Mouse (Mus musculus): ENCODE measurements at regions not wholly inside any gene's neighbourhood (a gene's known extent, or its start where the extent isn't known, plus 50 kb on each side); places are given as distances from the start of the nearest gene placed in this dataset.

DNA sequence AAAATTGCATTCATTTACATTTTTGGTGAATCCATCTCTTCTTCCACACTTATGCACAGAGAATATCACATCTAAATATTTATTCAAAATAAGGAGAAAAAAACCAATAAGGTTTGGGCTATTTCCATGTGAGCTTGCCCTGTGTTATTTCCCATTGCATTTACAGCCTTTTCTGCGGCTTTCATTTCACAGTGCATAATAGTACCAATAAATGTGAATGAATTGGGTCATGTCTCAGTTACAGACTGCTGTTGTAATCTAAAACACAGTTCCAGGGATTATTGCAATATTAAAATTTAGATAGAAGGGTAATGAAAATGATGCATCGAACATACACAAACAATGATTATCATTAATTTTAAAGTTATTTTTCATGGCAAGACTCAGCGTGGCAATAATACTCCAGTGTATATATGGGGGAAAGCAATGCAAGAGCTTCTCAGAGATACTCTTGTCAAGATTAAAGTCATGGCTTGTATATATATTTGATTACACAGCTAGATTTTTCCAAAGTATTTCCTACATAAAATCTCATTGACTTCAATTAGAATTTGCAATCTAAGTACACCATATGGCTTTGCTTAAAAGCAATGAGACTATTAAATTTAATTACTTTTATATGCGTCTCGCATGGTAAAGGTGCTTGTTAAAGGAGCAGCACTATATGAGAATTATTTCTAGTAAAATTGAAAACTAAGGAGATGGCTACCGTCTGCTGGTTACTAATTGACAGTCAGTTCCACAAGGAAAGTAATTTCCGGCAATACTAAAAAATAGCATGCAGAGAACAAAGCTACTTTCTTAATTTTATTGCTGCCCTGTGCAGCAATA, 782.1 kb upstream of the Cdh9 start:
- no peak for DNase-seq (ENCODE audit: low spot score)

DNA sequence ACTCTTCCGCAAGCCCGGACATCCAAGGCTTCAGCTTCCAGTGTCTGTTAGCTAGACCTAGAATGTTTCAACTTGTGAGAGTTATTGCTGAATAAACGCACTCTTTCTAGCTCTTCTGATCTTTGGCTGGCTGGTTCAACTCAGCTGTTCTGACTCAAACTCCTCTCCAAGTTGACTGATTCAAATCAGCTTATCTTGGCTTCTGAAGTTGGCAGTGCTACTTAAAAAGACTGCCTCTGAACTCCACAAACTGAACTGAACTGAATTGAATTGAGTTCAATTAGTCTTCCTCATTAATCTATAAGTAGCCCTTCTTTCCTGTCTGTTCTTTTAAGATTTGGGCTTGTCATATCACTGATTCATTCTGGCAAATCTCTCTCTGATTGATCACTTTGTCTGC, 769.1 kb upstream of the Cdh9 start:
- DNase-seq (ENCODE audit: low spot score), result no peak

DNA sequence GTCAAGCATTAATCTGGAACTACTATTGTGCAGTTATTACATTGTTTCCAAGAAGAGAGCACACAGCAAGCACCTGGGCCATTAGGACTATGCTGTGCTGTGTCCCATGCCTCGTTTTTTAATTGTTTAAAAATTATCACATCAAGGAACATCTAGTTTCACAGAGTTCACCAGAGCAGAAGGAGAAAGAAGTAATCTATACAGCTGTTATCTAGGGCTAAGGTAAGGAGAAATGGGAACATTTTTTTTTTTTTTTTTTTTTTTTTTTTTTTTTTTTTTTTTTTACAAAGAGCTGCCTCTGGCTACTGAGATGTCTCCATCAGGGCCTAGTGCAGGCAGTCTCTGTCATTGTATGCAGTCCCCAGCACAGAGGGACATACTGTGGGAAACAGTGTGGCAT, 760.0 kb upstream of the Cdh9 start:
- DNase-seq (ENCODE audit: low spot score), result no peak

DNA sequence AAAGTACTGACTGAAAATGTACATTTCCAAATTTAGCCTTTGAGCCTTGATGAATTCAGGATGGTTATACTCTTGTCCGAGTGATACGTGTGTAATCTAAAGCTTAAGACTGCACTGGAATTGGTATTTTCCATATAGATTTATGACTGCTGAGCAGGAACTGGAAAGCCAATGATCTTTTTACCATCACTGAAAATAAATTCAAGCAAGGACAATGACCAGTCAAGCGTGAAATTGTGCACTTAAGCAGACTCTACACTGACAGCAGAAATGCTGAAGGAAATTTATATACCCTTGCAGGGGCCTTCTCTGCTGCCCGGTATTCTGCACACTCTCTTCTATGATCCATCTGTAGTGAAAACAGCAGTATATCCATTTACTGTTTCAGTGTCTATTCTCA, 751.8 kb upstream of the Cdh9 start:
- peak; percentile 39 for DNase-seq (ENCODE audit: low spot score)

Data from embryo, embryonic 10.5 days (tissue).